Mouse (Mus musculus) hindbrain, postnatal 0 days (tissue): ENCODE measurements around the gene Plekhg4. TPM values are rescaled to one million over a fixed set of nuclear protein-coding genes. Genes with fewer than 3 reads are reported as not detected.
A peak's percentile ranks its signal among the peaks of the same experiment; 100 is the strongest.

Experiments used
- ATAC-seq: fragments of 200-750 bp; cut with Nextera tagmentation; 2 replicates; pipeline ENCODE4 v1.8.0; 2017; ENCODE audit warnings: mild to moderate bottlenecking, moderate TSS enrichment, moderate library complexity
- DNase-seq: peaks from one replicate; pipeline ENCODE4 v3.0.0-alpha.2; 2015; ENCODE audit warnings: low spot score
- H3K27ac ChIP-seq: fragments of 300-500 bp; sonication (generic); 2 replicates; pipeline ENCODE4 v1.5.1; 2014; ENCODE audit warnings: mild to moderate bottlenecking
- H3K27me3 ChIP-seq: fragments of 300-500 bp; sonication (generic); 2 replicates; pipeline ENCODE4 v1.6.1; 2014; ENCODE audit warnings: low read length, mixed read lengths; ENCODE audit not compliant: insufficient read depth
- H3K36me3 ChIP-seq: fragments of 300-500 bp; sonication (generic); 2 replicates; pipeline ENCODE4 v1.6.1; 2014; ENCODE audit warnings: low read length, mixed read lengths; ENCODE audit not compliant: insufficient read depth
- H3K4me1 ChIP-seq: fragments of 300-500 bp; sonication (generic); 2 replicates; pipeline ENCODE4 v1.6.1; 2014; ENCODE audit warnings: antibody characterized with exemption, low read length, mixed read lengths; ENCODE audit not compliant: insufficient read depth
- H3K4me2 ChIP-seq: fragments of 300-500 bp; sonication (generic); 2 replicates; pipeline ENCODE4 v1.6.1; 2014; ENCODE audit warnings: low read depth, mild to moderate bottlenecking, low read length, moderate library complexity, mixed read lengths
- H3K4me3 ChIP-seq: fragments of 300-500 bp; sonication (generic); 2 replicates; pipeline ENCODE4 v1.5.1; 2014; ENCODE audit warnings: low read length
- H3K9ac ChIP-seq: fragments of 300-500 bp; sonication (generic); replicated peaks from 2 replicates; pipeline ENCODE4 v1.6.1; 2014; ENCODE audit warnings: mild to moderate bottlenecking, low read length, moderate library complexity, mixed read lengths
- H3K9me3 ChIP-seq: fragments of 300-500 bp; sonication (generic); 2 replicates; pipeline ENCODE4 v1.6.1; 2016; ENCODE audit warnings: low read length, mixed read lengths
- CTCF ChIP-seq: IDR thresholded peaks from 2 replicates; pipeline ENCODE4 v1.5.1; 2016; ENCODE audit warnings: antibody characterized with exemption, control low read depth, low read depth
- WGBS: fragments of 180-500 bp; shearing (Covaris S2); extraction: QIAGEN DNeasy Blood & Tissue Kit; methylation state at CpG from one replicate; pipeline ENCODE4 v1.1.7; 2014; 5-methylcytosine and 5-hydroxymethylcytosine counted together
- polyA plus RNA-seq: library from polyadenylated mRNA; unstranded; fragments of >200 nt; fragmentation: Nextera tagmentation; extraction: Ambion mirVana; gene quantifications from 2 replicates; pipeline ENCODE4 v1.2.1, GENCODE M21; 2015
- total RNA-seq: library from RNA; depleted of rRNA; stranded (reverse); fragments of >200 nt; gene quantifications from 2 replicates; pipeline ENCODE4 v1.2.3, GENCODE M21; 2014

Gene Plekhg4
- total and polyA plus RNA-seq, 2 experiments from 2014 or later, result 1.3 to 7.3 TPM

- Histone ChIP-seq H3K27ac (no peak overlapping the region; the same call in 1 of the 2 replicates), H3K4me1 (peaks cover 10% of the 10 kb centered on the region; the same call in 1 of the 2 replicates), H3K4me2 (no peak overlapping the region), H3K36me3 (no peaks in the 10 kb centered on the region), H3K4me3 (no peak overlapping the region), H3K9ac (no peak overlapping the region), H3K9me3 (no peaks in the 10 kb centered on the region), H3K27me3 (no peaks in the 10 kb centered on the region)
- peak; percentile 48 for ATAC-seq
- DNase-seq, result peak; percentile 68
- no peak for TF ChIP-seq CTCF
- 38% methylated on average over 19 of the region's 19 CpGs for WGBS
These were observed 5.6 kb downstream of the Plekhg4 start for GRCm38 (mm10) chr8:105378673-105379072.

GRCm38 (mm10) chr8:105380308-105380707 is 7.2 kb downstream of the Plekhg4 start:
- no peak for TF ChIP-seq CTCF
- no peaks in the 10 kb centered on the region for H3K36me3 ChIP-seq
- H3K4me2 ChIP-seq, result no peak overlapping the region
- 79% methylated on average over 12 of the region's 12 CpGs for WGBS
- DNase-seq (no peak), ATAC-seq (no peak)
- H3K9me3 ChIP-seq, result no peaks in the 10 kb centered on the region
- no peak overlapping the region for H3K9ac ChIP-seq
- H3K27me3 ChIP-seq, result no peaks in the 10 kb centered on the region
- H3K4me3 ChIP-seq, result no peak overlapping the region
- H3K4me1 ChIP-seq, result peaks cover 6% of the 10 kb centered on the region; the same call in 1 of the 2 replicates
- no peak overlapping the region for H3K27ac ChIP-seq

- DNase-seq, result no peak
- H3K9ac ChIP-seq, result no peak overlapping the region
- no peak for TF ChIP-seq CTCF
- no peaks in the 10 kb centered on the region for H3K9me3 ChIP-seq
- no peak overlapping the region for H3K27ac ChIP-seq
- no peak for ATAC-seq
- H3K36me3 ChIP-seq, result no peaks in the 10 kb centered on the region
- H3K4me2 ChIP-seq, result no peak overlapping the region
- no peaks in the 10 kb centered on the region for H3K4me1 ChIP-seq
- H3K27me3 ChIP-seq, result no peaks in the 10 kb centered on the region
- 98% methylated on average over 2 of the region's 2 CpGs for WGBS
- no peak overlapping the region for H3K4me3 ChIP-seq
These were observed 11.0 kb downstream of the Plekhg4 start for GRCm38 (mm10) chr8:105384070-105384469.

GRCm38 (mm10) chr8:105387151-105387550 is 14.1 kb downstream of the Plekhg4 start:
- Histone ChIP-seq H3K4me2 (no peak overlapping the region), H3K27me3 (no peaks in the 10 kb centered on the region), H3K27ac (no peak overlapping the region), H3K4me3 (no peak overlapping the region), H3K36me3 (no peaks in the 10 kb centered on the region), H3K9ac (no peak overlapping the region), H3K9me3 (no peaks in the 10 kb centered on the region), H3K4me1 (no peaks in the 10 kb centered on the region)
- no peak for DNase-seq
- no peak for ATAC-seq
- WGBS, result 56% methylated on average over 1 of the region's 1 CpGs
- TF ChIP-seq CTCF, result no peak

GRCm38 (mm10) chr8:105389096-105389495 is 16.0 kb downstream of the Plekhg4 start:
- Histone ChIP-seq H3K9me3 (no peaks in the 10 kb centered on the region), H3K4me2 (no peak overlapping the region), H3K27ac (no peak overlapping the region), H3K36me3 (no peaks in the 10 kb centered on the region), H3K4me3 (no peak overlapping the region), H3K27me3 (no peaks in the 10 kb centered on the region), H3K4me1 (no peaks in the 10 kb centered on the region), H3K9ac (no peak overlapping the region)
- no peak for TF ChIP-seq CTCF
- DNase-seq (no peak), ATAC-seq (no peak)
- whole genome bisulfite sequencing, result 63% methylated on average over 6 of the region's 6 CpGs

- no peak overlapping the region for H3K27ac ChIP-seq
- H3K9ac ChIP-seq, result no peak overlapping the region
- H3K4me2 ChIP-seq, result no peak overlapping the region
- no peak for TF ChIP-seq CTCF
- H3K9me3 ChIP-seq, result no peaks in the 10 kb centered on the region
- no peaks in the 10 kb centered on the region for H3K4me1 ChIP-seq
- DNase-seq, result no peak
- no peak overlapping the region for H3K4me3 ChIP-seq
- 84% methylated on average over 12 of the region's 12 CpGs for WGBS
- no peak for ATAC-seq
- no peaks in the 10 kb centered on the region for H3K36me3 ChIP-seq
- H3K27me3 ChIP-seq, result no peaks in the 10 kb centered on the region
These were observed 20.2 kb downstream of the Plekhg4 start for GRCm38 (mm10) chr8:105393089-105393787.

GRCm38 (mm10) chr8:105393915-105394314 is 20.8 kb downstream of the Plekhg4 start:
- TF ChIP-seq CTCF, result no peak
- 63% methylated on average over 7 of the region's 7 CpGs for WGBS
- H3K27ac ChIP-seq, result no peak overlapping the region
- no peaks in the 10 kb centered on the region for H3K9me3 ChIP-seq
- H3K4me2 ChIP-seq, result no peak overlapping the region
- no peaks in the 10 kb centered on the region for H3K27me3 ChIP-seq
- H3K9ac ChIP-seq, result no peak overlapping the region
- DNase-seq, result no peak
- no peak for ATAC-seq
- no peak overlapping the region for H3K4me3 ChIP-seq
- H3K36me3 ChIP-seq, result no peaks in the 10 kb centered on the region
- no peaks in the 10 kb centered on the region for H3K4me1 ChIP-seq
